Mouse (Mus musculus): ENCODE data around the gene Pou2af1.

GRCm38 (mm10) chr9:51286079-51286478 is 72.6 kb downstream of the Pou2af1 start:
- no peak for TF ChIP-seq CTCF (IDR thresholded peaks at IDR 0.05; ENCODE audit: low read depth, low read length)
- TF ChIP-seq EP300 (IDR thresholded peaks at IDR 0.05; ENCODE audit: insufficient read depth, low read depth, low read length): no peak

Data from ES-Bruce4 (cell line).